Mouse (Mus musculus) MN1 (cell line): ENCODE measurements around the gene Msi2.

Experiments used
- DNase-seq: peaks from one replicate; pipeline ENCODE4 v3.0.0-alpha.2; 2016; ENCODE audit warnings: low spot score

The Msi2 gene

GRCm38 (mm10) chr11:88514151-88514926 is 204.0 kb downstream of the Msi2 start:
- DNase-seq, result peak; percentile 45

GRCm38 (mm10) chr11:88512580-88512979 is 205.7 kb downstream of the Msi2 start:
- DNase-seq, result peak; percentile 44

- no peak for DNase-seq
Measured at GRCm38 (mm10) chr11:88510282-88510850, 207.9 kb downstream of the Msi2 start.

GRCm38 (mm10) chr11:88509464-88509863 is 208.8 kb downstream of the Msi2 start:
- no peak for DNase-seq

GRCm38 (mm10) chr11:88508133-88508532 is 210.2 kb downstream of the Msi2 start:
- no peak for DNase-seq

- DNase-seq, result no peak
Measured at GRCm38 (mm10) chr11:88506544-88507419, 211.5 kb downstream of the Msi2 start.

- DNase-seq, result no peak
Measured at GRCm38 (mm10) chr11:88506109-88506508, 212.2 kb downstream of the Msi2 start.

- no peak for DNase-seq
Measured at GRCm38 (mm10) chr11:88502566-88502965, 215.7 kb downstream of the Msi2 start.

GRCm38 (mm10) chr11:88498491-88498890 is 219.8 kb downstream of the Msi2 start:
- DNase-seq, result no peak

GRCm38 (mm10) chr11:88496460-88496859 is 221.9 kb downstream of the Msi2 start:
- no peak for DNase-seq

GRCm38 (mm10) chr11:88495759-88496158 is 222.6 kb downstream of the Msi2 start:
- no peak for DNase-seq

- no peak for DNase-seq
Measured at GRCm38 (mm10) chr11:88495018-88495417, 223.3 kb downstream of the Msi2 start.

GRCm38 (mm10) chr11:88493795-88494559 is 224.3 kb downstream of the Msi2 start:
- no peak for DNase-seq

GRCm38 (mm10) chr11:88492585-88492984 is 225.7 kb downstream of the Msi2 start:
- no peak for DNase-seq

- DNase-seq, result no peak
Measured at GRCm38 (mm10) chr11:88489985-88490384, 228.3 kb downstream of the Msi2 start.

GRCm38 (mm10) chr11:88488941-88489724 is 229.2 kb downstream of the Msi2 start:
- no peak for DNase-seq

GRCm38 (mm10) chr11:88488175-88488940 is 230.0 kb downstream of the Msi2 start:
- no peak for DNase-seq

GRCm38 (mm10) chr11:88485987-88486386 is 232.3 kb downstream of the Msi2 start:
- no peak for DNase-seq

- DNase-seq, result no peak
Measured at GRCm38 (mm10) chr11:88485088-88485487, 233.2 kb downstream of the Msi2 start.

GRCm38 (mm10) chr11:88484047-88484446 is 234.3 kb downstream of the Msi2 start:
- DNase-seq, result no peak
